Mouse (Mus musculus) myocyte (in vitro differentiated cells): Measurements from ENCODE around the gene Tppp.

Experiments
- MYOD1 ChIP-seq, 3 experiments: IDR thresholded peaks; one replicate each; pipeline ENCODE4 v1.6.1; 2011; ENCODE audit warnings: control low read depth in 2 of 3, low read depth in 2 of 3, mild to moderate bottlenecking in 2 of 3, moderate library complexity in 1 of 3; ENCODE audit not compliant: insufficient read length in 2 of 3, control insufficient read depth in 1 of 3
- POLR2A ChIP-seq: IDR thresholded peaks from one replicate; pipeline ENCODE4 v1.6.1; 2011; ENCODE audit warnings: low read depth, mild to moderate bottlenecking, control low read depth, moderate library complexity; ENCODE audit not compliant: insufficient read length

DNA sequence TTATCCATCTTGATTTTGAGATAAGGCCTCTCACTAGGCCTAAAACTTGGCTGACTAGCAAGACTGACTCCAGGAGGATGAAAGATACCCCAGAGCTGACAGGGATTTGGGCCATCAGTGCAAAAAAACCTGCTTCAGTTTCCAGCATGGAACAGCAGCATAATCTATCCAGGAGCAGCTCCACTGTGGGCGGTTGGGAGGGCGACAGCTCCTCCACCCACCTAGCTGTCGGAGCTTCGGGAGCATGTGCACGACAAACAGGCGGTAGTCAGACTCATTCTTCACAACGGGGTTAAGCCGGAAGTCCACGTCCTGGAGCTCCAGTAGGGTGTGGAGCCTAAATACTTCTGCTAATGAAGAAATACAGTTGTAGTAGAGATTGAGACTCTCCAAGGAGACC is 48.9 kb downstream of the Tppp start:
- TF ChIP-seq POLR2A (no peak), MYOD1 (IDR thresholded peaks at IDR 0.05; ENCODE audit: control insufficient read depth in 1 of 3, insufficient read length in 2 of 3, low read depth in 2 of 3) (no peak)
